Mouse (Mus musculus): ENCODE measurements around the gene Smim22.

Gene Smim22

DNA sequence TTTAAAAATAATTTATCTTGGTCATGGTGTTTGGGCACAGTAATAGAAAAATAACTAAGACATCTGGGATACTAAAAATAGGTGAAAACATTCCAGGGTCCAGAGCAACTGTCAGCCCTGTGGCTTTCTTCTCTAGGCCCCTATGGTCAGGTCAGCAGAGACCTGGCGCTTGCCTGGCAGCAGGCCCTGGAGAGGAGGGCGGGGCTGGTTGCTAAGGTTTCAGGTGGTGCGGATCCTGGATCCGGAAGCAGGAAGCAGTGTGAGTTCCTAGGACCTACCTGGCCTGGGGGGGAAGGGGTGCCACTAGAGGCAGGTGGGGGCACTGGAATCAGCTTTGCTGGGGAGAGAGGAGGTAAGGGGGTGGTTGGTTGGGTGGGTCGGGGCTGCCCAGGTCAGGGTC, at the start of gene Smim22:
TSS of gene Smim22 (plus strand) at position 222 of the 400 bp plus-strand sequence.
- no peak for DNase-seq (ENCODE audit: extremely low read depth, low read depth)

DNA sequence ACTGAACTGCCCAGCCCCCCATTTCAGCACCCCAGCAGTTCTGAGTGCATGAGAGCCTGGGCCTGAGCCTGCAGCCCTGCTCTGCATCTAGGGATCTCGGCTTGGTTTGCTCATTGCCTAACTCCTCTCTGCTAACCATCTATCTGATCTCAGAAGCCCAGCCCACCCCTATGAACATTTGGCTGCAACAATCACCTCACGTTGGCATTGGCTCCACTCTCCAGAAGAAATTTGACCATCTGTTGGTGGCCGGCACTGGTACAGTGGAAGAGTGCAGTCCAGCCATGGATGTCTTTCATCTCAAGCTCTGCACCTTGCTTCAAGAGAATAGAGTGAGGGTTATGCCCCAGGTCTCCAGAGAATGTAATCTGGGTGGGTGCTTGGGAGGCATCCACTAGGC, 49.6 kb upstream of the Smim22 start:
- no peak for DNase-seq (ENCODE audit: extremely low read depth, low read depth)

DNA sequence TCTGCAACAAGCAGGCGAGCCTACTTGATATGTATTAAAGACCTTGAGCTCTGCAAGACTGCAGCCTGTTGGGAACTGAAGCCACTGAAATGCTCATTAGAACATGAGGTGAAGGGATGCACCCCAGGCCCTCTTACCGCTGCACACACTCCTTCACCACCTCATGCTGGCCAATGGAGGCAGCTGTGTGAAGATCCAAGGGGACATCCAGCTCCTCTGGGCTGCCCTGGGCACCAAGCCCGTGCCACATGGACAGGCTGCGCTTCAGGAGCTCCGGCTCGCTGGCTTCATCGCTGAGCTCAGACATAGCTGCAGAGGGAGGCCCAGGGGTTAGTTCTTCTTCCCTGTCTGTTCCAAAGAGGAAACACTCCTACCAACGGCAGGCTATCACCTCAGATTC, 46.8 kb upstream of the Smim22 start:
- DNase-seq (ENCODE audit: extremely low read depth, low read depth) = no peak

DNA sequence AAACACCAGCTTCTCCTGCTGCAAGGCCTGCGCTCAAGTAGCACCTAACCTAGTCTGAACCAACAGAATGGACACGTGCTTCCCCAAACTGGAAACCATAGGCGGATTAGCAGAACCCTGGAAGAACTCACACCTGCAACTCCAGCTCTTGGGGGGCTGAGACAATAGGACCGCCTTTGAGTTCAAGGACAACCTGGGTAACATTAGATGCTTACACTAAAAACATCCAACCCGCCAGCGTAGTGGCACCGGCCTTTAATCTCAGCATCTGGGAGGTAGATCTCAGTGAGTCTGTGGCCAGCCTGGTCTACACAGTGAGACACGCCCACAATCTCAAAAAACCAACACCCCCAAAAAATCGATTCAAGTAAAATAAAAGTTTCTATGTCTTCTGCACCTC, 43.7 kb upstream of the Smim22 start:
- DNase-seq (ENCODE audit: extremely low read depth, low read depth) = no peak

DNA sequence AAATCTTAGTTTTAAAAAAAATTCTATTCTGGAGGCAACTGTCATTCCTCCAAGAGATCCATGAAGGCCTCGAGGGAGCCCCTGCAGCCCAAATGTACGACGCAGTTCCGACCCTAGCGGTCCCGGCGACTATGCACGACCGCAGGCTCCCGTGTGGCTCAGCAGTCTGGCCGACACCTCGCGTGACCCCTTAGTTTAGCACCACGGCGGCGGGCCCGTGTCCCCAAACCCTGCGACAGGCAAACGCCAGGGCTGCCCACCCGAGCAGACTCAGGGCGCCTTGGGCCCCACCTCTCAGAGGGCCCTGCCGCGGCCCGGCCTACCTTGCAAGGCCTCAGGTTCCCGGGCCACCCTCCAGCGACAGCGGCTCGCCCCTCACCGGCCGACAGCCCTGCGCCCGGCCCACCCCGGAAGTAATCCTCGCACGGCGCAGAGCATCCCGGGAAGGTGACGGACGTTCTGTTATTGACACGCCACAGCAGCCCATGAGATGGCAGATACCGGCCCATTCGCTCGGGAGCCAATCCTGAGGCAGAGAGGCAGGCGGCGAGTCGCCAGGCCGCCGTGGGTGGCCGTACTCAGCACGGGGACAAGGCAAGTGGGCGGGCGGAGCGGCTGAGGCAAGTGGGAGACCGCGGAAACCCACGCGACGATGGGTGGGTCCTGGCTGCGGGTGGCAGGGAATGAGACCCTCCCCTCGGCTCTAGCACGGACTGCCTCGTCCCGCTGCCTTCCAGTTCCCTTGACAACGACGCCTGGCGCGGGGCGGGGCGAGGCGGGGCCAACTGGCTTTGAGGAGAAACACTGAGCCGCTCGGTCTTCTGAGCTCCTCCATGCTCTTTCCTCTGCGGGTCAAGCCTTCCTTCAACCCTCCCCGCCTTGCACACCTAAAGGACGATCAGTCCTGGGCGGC, 43.0 kb upstream of the Smim22 start, which contains the start of gene Anks3:
TSS of gene Anks3 (minus strand) at position 409 of the 913 bp plus-strand sequence.
- DNase-seq (ENCODE audit: extremely low read depth, low read depth) = peak; percentile 85

DNA sequence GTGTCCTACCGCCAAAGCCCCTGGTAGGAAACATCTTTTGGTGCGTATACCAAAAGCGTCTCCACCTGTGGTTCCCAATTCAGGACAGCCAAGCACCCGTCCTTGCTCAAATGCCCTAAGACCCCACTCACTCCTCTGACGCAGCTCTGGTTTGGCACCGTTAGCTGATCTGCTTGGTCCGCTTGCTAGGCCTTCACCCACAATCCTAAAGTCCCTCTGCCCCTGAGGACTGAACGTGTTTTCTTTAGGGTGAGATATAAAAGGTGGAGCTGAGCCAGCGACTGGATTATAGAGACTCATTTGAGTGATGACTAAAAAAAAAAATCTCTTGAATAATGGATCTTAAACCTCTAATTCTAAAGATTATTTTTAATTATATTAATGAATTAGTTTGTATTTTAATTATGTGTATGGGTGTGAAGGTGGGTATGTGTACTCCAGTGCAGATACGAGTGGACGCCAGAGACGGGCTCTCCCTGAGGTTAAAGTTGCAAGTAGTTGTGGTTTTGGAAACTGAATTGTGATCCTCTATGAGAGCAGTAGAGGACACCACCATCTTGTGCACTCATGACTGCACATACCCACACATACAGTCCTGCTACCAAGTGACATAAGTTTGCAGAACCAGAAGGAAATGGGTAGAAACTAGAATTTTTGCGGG, 42.2 kb upstream of the Smim22 start:
- DNase-seq (ENCODE audit: extremely low read depth, low read depth) = peak; percentile 19

DNA sequence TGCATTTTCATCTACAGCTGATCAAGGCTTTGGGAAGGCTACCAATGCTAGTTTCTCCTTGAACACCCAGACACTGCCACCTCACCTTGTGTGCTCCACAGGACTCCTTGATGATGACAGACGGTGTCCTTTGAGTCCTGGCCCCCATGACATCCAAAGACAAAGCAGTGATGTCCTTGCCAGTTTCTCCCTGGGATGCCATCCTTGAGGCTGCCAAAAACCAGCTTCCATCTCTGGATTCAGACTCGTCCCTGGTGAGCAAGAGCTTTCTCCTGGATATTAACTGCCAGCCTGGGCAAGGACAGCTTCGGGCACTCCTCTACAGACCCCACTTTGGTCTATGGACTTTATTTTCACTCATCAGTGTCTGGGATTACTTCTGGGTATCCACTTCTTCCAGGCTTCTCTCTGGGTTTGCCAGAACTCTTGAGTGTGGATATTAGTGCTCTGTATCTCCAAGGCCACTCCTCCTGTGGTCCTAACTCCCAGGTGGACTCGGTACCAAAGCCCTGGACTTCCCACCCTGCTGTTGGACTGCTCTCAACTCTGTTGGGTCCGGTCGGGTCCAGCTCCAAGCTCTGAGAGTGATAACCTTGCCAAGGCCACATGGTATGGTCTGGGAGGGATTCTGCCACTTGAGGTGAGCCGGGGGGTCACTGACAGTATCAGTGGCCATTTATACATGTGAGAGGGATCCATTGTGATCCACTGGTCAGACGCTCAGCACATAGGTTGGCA, 41.5 kb upstream of the Smim22 start:
- DNase-seq (ENCODE audit: extremely low read depth, low read depth) = no peak

DNA sequence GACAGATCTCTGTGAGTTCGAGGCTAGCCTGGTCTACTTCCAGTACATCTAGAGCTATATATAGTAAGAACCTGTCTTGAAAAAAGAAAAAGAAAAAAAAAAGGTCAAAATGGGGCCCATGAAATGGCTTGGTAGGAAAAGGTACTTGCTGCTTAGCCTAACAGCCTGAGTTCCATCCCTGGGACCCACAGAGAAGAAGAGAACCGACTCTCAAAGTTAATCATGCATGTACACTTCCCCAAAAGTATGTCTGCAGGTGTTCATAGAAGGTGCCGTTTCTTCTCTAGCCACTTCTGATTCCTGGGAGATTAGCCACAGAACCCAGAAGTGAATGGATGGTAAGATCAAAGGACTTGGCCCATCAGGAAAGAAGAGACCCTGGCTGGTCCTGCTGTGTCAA, 38.7 kb upstream of the Smim22 start:
- no peak for DNase-seq (ENCODE audit: extremely low read depth, low read depth)

DNA sequence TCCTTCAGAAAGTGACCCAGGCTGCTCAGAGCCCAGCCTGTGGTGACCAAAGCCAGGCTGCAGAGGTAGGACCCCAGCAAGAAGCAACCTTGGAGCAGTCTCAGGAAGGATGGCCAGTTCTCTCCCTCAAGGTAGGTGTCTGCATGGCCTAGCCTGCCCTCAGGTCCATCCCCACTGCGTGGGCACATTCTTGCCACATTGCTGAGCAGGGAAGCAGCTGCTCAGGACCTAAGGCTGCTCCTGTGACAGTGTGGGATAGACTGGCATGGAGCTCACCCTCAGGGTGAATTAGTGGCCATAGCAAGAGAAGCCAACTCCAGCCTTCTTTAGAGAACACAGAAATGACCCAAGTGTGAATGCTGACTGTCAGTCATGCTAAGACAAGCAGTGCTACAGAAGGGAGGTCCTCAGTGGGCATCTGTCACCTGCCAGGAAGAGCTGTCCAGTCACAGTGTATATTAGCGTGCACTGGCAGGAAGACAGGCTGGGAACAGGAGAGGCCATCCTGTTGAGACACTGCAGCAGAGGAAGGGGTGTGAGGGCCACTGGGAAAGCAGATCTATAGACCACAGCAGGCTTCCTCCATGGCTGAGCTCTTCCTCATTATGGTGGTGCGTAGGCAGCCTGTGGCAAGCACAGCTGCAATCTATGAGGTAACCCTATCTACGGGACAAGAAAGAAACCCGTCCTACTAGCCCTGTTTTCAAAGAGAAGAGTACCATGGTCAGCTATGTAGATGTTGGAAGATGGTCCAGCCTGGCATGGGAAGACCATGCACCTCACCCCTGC, 37.8 kb upstream of the Smim22 start:
- DNase-seq (ENCODE audit: extremely low read depth, low read depth) = peak; percentile 4

DNA sequence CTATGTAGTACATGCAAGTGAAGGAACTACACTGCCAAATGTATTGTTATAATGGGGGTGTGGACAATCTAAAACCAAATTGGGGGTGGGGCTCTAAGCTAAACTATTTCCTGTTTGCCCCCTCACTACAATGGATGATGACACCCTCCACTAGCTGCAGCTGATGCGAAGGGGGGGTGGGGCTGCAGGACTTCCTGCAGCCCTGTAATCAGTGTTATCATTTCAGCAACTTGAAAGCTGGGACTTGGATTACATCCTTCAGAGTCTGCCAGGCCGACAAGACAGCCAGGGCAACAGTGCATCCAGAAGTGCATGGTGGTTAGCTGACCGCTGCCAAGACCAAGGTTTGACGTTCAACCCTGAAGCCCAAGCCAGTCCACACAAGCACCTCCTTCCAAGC, 35.5 kb upstream of the Smim22 start:
- DNase-seq (ENCODE audit: extremely low read depth, low read depth) = no peak

DNA sequence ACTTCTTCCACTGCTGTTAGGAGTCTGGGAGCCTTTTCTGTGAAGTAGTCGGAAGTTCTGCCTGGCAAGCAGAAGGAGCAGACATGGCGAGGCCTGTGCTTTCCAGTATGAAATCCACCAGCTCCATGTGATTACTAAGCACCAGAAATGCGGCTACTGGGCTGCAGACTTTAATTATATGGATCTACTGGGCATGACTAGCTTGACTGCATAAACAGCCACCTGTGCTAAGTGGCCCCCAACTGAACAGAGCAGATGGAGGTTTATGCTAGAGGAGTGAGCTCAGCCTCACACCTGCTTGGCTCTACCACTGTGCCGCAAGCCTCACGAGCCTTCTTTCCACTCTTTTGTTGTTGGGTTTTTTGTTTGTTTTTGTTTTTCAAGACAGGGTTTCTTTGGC, 32.6 kb upstream of the Smim22 start:
- DNase-seq (ENCODE audit: extremely low read depth, low read depth) = no peak

DNA sequence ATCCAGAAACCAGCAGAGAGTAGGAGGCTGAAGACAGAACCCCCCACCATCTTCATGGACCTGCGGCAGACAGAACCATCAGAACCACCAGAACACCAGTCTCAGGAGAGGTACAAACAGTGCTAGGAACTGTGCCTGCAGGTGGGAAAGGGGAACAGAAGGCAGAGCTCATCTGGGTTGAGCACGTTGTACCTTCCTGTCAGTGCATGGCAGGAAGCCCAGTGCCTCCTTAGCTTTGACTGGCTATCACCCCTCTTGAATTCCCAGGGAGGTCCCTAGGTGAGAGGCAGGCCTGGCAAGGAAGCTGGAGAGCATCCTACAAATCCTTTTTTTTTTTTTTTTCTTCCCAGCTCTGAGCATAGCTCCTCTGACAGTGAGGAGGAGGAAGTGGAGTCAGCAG, 30.9 kb upstream of the Smim22 start:
- no peak for DNase-seq (ENCODE audit: extremely low read depth, low read depth)

DNA sequence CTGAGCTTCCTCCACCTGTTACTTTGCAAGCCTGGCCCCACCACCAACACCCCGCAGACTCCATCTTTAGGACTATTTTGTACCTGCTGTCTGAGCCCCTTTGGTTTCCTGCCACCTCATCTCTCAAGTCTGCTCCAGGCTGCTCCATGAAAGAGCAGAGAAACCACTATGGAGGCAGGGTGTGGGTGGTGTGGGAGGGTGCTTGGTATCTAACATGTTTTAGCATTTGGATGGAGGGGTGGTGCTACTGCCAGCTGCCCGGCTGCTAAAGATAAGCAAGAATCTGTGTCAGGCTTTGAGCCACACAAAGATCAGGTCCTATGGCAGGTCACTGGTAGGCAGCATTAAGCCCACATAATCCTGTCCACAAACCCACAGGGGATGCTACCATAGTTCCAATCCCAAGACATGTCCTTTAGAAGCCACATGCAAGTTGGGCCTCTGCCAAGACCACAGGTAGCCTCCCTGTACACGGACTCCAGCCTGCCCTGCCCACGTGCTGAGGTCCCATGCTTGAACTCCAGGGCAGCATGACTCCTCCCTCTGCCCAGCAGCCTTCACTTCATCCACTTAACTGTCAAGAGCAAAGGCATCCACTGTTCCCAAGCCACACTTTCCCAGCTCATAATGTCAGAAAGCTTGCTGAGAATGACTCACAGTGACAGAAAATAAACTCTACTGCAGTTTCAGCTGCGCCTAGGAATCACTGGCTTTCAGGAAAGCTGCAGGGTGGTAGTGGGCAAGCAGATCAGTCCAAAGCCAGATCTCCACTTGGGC, 28.6 kb upstream of the Smim22 start:
- DNase-seq (ENCODE audit: extremely low read depth, low read depth) = no peak

DNA sequence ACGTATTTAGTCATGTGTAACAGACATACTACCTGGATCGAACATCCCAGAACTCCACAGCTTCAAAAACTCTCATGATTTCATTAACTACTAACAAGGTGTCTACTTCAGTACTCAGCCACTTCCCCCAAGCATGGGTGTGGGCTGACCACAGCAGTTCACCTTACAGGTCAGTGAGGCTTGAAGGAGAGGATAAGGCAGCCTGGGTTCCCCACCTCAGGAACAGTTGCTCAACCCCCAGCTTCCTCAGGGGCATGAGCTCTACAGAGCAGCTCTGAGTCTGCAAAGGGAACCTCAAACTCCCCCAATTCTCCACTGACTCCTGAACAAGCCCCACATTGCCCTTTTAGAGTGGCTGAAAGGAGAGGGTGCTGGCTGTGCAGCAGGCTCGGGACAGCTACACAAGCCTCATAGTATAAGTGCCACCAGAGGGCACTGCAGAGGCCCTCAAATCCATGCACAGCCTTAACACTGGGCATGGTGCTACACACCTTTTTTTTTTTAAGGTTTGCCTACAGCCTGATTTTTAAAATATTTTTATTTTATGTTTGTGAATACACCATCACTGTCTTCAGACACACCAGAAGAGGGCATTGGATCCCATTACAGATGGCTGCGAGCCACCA, 27.2 kb upstream of the Smim22 start:
- peak; percentile 17 for DNase-seq (ENCODE audit: extremely low read depth, low read depth)

DNA sequence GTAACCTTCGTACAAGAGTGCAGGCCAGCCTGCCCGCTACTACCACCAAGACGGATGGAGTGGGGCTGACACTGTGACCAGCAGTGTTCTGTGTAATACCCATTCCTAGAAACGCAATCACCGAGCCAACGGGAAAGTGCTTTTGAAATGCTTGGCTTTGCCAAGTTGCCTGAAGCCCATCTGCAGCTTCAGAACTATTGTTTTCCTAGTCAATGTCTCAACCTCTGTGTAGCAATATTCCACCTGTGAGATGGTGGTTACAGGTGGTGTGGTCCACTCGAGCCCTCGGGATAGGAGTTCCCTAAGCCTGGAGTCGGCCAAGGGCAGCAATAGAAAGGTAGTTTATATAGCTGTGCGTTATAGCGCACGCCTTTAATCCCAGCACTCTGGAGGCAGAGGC, 22.4 kb upstream of the Smim22 start:
- no peak for DNase-seq (ENCODE audit: extremely low read depth, low read depth)

DNA sequence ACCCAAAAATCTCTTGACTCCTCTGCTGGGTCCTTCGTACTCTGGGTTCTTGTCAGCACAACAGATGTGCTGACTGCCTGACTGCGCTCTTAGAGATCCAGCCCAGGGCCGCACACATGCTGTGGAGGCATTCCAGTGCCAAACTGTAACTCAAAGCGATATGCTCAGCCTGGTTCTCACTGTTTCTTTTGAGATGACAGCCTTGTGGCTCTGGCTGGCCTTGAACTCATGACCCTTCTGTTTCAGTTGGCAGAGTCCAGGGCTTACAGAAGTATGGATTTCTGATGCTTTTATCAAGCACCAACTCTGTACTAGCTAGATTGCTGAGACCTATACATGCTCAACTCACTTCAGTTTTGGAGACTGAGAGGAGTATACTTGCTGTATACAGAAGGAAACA, 13.8 kb upstream of the Smim22 start:
- DNase-seq (ENCODE audit: extremely low read depth, low read depth) = no peak

DNA sequence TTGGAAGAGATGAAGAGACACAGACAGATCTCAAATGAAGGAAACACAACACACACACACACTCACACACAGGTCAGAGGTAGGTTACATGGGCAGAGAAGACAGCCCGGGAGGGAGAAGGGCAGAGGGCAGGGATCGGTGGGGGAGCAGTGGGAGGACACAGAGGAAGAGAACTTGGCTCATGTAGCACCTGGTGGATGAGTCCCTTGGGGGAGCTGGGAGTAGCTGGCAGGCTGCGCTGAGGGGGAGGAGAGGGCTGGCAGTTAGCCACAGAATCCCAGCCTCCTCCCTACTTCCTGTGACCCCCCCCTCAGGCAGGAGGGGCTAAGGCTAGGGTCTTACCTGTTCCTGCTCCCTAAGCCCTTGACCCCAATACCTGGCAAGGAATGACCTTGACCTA, 9.5 kb upstream of the Smim22 start, which contains the start of gene Sept12:
TSS of gene Sept12 (minus strand) at position 300 of the 400 bp plus-strand sequence.
- no peak for DNase-seq (ENCODE audit: extremely low read depth, low read depth)

DNA sequence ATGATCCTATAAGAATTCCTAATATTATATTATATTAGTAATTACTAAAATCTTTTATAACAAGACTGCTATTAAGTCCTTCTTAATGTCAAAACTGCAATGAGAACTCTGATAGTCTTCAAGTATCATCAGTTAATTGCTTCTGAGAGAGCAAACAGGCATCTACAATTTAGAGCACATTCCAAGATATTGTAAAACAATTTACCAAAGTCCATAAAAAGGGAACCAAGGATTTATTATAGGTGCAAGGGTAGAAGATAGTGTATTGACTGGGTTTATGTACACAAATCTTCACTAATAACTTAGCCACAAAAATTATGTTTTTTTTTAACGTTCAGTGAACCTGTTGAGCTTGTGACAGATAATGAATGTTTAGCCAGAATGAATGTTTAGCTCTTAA, 8.1 kb upstream of the Smim22 start:
- DNase-seq (ENCODE audit: extremely low read depth, low read depth) = no peak

DNA sequence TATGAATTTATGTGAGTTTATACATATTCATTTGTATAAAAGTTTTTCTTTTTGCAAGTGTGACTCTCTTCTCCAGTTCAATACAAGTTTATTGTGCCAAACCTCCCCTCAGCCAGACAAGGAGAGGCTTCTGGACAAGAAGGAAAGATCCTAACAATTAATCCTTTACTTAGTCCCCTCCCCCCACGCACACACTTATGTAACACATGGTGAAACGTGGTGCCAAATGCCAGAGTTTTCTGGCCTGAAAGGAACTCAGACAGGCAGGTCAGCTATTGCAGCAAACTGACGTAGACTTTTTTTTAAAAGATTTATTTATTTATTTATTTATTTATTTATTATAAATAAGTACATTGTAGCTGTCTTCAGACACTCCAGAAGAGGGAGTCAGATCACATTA, 6.5 kb upstream of the Smim22 start:
- DNase-seq (ENCODE audit: extremely low read depth, low read depth) = no peak

DNA sequence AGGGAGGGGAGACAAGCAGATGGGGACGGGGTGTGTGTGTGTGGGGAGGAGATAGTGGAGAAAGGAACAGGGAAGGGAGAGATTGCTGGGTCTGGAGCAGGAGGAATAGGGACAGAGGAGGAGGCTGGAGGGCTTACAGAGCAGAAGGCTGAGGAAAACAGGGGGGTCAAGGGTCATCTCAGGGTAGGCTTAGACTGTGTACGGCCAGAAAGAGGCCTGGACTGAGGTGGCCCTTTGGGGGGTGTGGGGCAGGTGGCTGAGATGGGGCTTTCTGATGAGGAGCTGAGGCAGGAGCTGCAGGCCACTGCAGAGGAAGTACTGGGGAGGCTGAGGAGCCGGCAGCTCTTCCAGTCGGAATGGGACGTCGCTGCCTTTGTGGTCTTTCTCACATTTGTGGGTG, 404 bp downstream of the Smim22 start:
- no peak for DNase-seq (ENCODE audit: extremely low read depth, low read depth)

Data from MEL-GATA-1-ER (cell line).